Mouse (Mus musculus) v-Abl transformed pro-B cells (cell line): Measurements from ENCODE around the gene Mogs.

ENCODE experiments used
- in situ Hi-C, 2 experiments: fragments of 400-800 bp; cut with MboI; formaldehyde crosslinking; loops; one replicate each; pipeline ENCODE4 v1.15.1; 2025; ENCODE audit not compliant: unreplicated experiment in 2 of 2

The Mogs gene

DNA sequence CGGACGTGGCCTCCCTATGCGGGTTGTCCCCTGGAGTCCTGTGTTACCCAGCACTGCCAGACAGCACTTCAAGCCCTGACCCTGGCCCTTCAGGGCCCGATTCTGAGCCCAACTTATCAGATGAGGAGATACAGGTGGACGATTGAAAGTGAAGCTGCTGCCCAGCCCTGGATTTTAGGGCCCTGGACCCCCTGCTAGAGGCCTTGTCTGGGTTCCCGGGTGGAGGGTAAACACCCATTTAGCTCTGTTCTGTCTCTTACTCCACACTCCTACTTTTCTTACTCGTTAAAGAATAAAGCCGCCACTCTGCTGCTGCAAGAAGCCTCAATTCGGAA lies 27.4 kb upstream of the Mogs start:
- in situ Hi-C loops: loop anchor here in 1 of 2 experiments (25.0 kb wide), 1 partner anchor 1126 kb away; the partner anchor contains the start of gene Mrpl19

DNA sequence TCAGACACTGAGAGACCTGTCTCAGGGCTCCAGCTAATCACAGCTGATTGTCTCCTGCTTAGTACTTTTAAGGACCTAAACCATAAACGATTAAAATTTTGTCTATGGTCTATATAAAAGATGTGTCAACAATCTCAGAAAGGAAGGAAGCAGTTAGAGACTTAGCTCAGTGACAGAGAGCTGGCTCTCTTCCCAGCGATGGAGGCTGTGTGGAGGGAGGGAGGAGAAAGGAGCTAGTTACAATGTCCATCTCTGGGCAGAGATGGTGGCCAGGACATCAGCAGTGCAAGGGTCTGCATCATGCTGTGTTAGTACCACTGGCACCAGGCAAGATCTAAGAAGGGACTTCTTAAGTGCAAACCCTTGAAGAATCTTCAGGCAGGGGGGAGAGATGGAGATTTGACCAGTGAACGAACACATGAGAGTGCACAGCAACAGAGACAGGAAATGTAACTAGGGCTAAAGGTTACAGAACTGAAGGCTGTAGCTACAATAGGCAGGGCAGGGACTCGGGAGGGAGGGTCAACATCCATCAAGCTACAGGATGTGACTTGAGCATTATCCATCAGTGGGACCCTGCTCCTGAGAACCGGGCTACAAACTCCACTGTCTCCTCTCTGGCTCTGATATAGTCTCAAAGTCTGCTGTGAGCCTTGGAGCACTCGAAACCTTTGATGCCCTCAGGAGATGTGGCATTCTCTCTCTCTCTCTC lies 22.7 kb upstream of the Mogs start:
- in situ Hi-C loops: loop anchor here in 1 of 2 experiments (25.0 kb wide), 1 partner anchor 1130 kb away; the partner anchor contains the start of gene Mrpl19

DNA sequence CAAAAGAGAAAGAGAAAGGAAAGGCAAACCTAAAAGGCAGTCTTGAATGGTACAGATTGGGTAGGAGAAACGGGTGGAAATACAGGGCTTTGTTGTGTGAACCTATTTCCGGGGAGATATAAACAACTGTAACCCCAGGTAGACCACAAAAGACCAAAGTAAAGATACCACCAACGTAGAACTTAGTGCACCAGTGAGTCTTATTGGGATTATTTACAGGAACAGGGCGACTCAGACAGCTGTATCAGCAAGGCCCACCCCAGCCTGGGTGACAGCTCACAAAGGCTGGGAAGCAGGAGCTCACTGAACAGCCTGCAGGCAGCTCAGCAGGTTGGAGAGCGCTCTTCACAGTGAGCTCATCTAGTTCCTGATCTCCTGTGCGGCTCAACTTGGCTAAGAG lies 19.3 kb upstream of the Mogs start:
- in situ Hi-C loops: loop anchor here in 1 of 2 experiments (5.0 to 25.0 kb wide), 2 partner anchors 184 to 1134 kb away; partner anchors contain the start of gene Mrpl19

DNA sequence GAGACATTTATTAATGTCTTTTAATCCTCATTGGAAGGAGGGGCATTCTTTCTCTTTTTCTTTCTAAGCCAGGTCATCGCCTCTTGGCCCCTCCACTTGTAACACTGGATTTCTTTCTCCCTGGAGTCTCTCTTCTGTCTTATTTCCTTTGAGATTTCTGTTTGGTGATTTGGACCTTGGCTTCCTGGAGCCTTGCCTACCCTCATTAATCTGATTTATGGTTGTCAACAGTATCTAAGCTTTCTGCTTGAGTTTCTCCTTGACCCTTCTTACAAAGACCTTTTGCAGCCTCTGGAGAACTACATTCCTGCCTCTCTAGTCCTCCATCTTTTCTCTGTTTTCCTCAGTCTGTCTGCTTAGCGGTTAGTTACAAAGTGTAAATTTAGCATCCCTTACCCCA lies 16.9 kb upstream of the Mogs start:
- in situ Hi-C loops: loop anchor here in 1 of 2 experiments (5.0 to 25.0 kb wide), 2 partner anchors 186 to 1136 kb away; partner anchors contain the start of gene Mrpl19

DNA sequence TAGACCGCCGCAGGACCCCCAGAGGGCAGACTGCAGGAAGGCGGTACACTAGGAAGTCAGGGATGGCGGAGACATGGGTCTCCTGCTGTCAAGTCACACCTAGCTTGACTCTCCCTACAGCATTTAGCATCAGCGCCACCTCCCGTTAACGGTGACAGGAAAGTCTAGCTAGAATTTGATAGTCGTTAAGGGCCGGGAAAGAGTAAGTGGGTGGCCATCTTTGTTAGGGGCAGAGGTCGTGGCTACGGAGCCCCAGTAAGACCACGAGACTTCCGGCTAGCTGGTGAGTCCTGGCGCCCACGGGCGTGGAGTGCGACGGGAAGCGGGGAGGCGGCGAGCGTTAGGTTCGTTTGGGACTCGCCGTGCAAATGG lies 14.0 kb upstream of the Mogs start, which contains the start of the genes Ccdc142 and Gm42688:
Ccdc142 (plus strand) TSS at position 286 of the 372 bp plus-strand sequence.
Gm42688 (plus strand) TSS at position 302 of the 372 bp plus-strand sequence.
- in situ Hi-C loops: loop anchor here (5.0 to 10.0 kb wide), 6 partner anchors 53 to 403 kb away; partner anchors contain the start of genes 1700003E16Rik (in 1 of the 2), Dguok (in 1 of the 2), Mob1a (in 1 of the 2) and Mthfd2 (in 1 of the 2)

DNA sequence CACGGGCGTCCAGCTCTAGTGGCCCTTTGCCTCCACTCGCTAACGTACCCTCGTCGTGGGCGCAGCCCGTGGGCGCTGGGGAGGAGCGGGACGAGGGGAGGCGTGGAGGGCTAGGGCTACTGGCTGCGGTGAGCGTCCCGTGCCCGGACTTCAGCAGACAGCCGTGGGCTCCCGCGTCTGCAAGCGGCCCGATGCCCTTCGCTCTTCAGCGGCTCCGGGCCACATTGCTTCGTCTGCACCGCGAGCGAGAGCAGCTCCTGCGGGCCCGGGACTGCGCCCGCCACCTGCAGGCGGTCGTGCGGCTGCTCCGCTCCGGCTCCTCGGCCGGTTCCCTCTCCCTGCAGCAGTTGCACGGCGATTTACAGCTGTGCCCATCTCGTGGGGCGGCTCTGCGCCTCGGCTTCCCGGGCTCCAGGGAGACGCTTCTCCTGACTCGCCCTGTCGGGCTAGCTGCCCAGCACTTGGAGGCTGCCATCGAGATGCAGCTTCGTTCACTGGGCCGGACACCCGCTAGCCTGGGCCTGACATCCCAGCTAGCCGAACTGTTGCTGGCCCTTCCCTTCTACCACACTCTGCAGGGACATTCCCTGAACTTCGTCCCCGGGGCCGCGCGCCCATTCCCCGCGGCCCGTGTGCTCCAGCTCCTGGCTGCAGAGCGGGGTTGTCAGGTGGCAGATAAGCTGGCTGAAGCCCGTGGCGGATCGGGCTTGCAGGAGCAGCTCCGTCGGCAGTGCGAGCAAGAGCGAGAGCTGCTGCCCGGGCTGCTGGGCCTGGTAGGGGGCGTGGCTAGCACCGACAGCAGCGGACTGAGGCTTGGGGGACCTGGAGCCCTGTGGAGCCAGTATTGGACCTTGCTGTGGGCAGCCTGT lies 13.4 kb upstream of the Mogs start:
- in situ Hi-C loops: loop anchor here (5.0 to 10.0 kb wide), 6 partner anchors 53 to 403 kb away; partner anchors contain the start of genes 1700003E16Rik (in 1 of the 2), Dguok (in 1 of the 2), Mob1a (in 1 of the 2) and Mthfd2 (in 1 of the 2)

DNA sequence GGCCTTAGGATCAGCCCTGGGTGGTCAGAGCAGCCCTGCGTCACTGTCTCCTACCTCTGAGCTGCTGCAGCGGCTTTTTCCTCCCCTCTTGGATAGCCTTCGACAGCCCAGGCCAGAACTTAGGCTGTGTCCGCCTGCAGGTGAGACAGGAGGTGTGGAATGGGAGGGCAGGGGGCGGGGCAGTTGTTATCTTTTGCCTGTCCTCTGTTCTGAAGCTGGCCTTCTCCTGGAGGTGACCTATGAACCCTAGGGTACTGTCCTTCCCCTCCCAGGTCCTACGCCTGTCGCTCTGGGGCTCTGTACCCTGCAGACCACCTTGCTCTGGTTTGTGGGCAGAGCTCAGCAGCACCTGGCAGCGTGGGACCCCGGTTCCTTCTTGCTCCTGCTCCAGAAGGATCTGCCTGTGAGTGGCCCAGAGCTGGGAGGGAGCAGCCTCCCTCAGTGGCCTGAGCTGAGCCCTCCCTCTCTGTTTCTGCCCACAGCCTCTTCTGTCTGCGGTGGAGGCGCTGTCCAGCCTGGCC lies 12.1 kb upstream of the Mogs start:
- in situ Hi-C loops: loop anchor here (5.0 to 10.0 kb wide), 6 partner anchors 52 to 402 kb away; partner anchors contain the start of genes 1700003E16Rik (in 1 of the 2), Dguok (in 1 of the 2), Mob1a (in 1 of the 2) and Mthfd2 (in 1 of the 2)

DNA sequence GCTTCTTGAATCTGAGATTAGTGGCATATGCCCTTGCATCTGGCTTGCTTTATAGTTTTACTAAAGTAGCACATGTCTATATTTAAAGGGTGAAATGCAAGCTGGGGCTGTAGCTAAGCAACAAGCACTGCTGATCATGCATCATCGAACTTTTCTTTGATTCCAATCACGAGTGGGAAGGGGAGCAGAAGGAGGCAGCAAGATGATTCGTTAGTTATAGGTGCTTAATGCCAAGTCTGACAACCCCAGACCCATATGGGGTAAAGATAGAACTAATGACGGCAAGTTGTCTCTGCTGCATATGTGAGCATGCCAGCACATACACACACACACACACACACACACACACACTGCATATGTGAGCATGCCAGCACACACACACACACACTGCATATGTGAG lies 11.1 kb upstream of the Mogs start:
- in situ Hi-C loops: loop anchor here (5.0 to 10.0 kb wide), 6 partner anchors 51 to 401 kb away; partner anchors contain the start of genes 1700003E16Rik (in 1 of the 2), Dguok (in 1 of the 2), Mob1a (in 1 of the 2) and Mthfd2 (in 1 of the 2)

DNA sequence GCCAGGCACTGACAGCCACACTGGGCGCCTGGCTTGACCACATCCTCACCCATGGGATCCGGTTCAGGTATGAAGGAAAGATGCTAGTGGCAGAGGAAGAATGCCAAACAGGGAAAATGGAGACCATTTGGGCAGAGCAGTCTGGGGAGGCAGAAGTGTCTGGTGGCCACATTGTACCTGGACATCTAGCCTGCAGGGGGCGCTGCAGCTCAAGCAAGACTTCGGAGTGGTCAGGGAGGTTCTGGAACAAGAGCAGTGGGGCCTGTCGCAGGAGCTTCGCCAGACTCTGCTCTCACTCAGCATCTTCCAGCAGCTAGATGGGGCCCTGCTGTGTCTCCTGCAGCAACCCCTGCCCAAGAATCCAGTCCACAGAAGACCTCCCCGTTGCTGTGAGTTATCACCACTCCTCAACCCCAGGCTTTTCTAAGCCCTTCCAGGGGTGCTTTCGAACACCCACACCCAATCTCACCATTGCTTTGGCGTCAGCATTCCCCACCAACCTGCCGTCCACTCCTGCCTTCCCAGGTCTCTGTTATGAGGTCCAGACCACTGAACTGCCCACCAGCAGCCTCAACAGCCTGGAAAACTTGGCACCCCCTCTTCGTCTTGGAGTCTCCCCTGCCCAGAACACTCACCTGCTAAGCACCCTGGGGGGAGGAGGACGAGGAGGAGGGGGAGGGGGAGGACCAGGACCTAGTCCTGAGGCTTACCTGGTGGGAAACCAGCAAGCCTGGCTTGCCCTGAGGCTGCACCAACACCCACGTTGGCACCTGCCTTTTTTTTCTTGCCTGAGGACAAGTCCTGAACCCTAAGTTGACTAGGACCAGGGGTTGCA lies 7.5 kb upstream of the Mogs start:
- in situ Hi-C loops: loop anchor here (5.0 to 10.0 kb wide), 6 partner anchors 47 to 397 kb away; partner anchors contain the start of genes 1700003E16Rik (in 1 of the 2), Dguok (in 1 of the 2), Mob1a (in 1 of the 2) and Mthfd2 (in 1 of the 2)

DNA sequence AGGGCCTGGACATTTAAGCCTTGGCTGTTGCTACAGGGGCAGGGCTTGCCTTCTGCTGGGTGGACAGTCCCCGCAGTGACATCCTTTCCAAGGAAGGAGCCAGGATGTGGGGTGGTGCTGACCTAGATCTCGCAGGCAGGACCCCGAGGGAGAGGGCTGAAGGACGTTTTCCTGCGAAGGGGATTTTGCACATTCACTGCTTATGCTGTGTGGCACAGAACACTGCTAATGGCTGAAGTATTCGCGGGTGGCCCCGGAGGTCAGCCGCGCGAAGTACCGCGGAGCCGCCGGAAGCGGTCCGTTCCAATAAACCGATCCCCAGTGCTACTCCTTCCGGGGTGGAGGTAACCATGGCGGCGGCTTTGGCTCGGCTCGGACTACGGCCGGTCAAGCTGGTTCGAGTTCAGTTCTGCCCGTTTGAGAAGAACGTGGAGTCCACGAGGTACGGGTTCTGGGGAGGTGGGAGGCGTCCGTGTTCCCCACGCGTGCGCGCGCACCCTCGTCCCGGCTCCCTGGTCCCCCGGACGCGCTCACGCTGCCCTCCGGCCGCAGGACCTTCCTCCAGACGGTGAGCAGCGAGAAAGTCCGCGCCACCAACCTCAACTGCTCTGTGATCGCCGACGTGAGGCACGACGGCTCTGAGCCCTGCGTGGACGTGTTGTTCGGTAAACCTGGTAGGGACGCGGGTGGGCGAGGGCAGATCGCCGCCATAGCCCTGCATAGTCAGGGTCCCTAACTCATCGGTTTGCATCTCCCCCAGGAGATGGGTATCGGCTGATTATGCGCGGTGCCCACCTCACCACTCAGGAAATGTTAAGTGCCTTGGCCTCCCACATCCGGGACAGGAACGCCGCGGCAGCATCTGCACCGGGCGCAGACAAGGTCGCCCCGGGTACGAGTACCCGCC lies 6.3 kb upstream of the Mogs start, which contains the start of gene Mrpl53:
Mrpl53 (plus strand) TSS at position 279 of the 907 bp plus-strand sequence.
- in situ Hi-C loops: loop anchor here (5.0 to 10.0 kb wide), 6 partner anchors 46 to 396 kb away; partner anchors contain the start of genes 1700003E16Rik (in 1 of the 2), Dguok (in 1 of the 2), Mob1a (in 1 of the 2) and Mthfd2 (in 1 of the 2)

DNA sequence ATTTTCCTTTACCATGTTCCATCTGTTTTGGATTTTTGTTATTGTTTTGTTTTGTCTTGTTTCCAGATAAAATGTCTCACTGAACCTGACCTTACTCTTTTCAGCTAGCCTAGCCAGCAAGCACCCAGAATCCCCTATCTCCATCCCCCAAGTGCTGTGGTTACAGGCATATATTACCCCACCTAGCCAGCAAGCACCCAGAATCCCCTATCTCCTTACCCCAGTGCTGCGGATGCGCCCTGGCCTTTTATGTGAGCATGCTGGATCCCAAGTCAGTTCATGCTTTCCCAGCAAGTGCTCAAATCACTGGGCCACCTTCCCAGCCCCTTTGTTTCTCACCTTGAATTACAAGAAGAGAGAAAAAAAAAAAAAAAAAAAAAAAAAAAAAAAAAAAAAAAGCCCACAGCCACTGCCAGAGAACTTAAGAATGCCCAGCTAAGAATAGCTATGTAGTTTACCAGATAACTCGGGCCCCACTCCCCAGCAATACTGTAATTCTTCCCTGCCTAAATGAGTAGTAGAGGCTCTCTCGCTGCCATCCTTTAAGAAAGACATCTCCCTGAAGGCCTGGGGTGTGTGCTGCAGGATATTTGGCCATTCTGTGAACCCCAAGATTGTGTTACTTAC lies 3.7 kb upstream of the Mogs start:
- in situ Hi-C loops: no loop called here

DNA sequence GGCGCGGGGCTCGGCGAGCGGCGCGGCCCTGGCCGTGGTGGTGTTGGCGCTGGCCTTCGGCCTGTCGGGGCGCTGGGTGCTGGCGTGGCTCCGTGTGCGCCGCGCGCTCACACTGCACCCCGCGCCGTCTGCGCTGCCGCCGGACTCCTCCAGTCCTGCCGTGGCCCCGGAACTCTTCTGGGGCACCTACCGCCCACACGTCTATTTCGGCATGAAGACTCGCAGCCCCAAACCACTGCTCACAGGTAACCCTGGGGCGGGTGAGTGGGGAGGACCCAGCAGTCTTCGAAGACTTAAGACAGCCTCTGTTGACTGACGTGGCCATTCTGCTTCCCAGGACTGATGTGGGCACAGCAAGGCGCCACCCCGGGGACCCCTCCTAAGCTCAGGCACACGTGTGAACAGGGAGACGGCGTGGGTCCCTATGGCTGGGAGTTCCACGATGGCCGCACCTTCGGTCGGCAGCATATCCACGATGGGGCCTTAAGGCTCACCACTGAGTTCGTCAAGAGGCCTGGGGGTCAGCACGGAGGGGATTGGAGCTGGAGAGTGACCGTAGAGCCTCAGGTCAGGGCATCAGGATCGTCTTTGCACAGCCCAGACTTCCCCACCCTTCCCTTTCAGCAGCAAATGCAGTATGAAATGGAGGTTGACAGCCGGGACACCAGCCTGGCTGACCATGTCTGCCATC lies 531 bp downstream of the Mogs start:
- in situ Hi-C loops: loop anchor here in 1 of 2 experiments (5.0 kb wide), 1 partner anchor 41 kb away; the partner anchor contains the start of genes 1700003E16Rik and Wdr54

DNA sequence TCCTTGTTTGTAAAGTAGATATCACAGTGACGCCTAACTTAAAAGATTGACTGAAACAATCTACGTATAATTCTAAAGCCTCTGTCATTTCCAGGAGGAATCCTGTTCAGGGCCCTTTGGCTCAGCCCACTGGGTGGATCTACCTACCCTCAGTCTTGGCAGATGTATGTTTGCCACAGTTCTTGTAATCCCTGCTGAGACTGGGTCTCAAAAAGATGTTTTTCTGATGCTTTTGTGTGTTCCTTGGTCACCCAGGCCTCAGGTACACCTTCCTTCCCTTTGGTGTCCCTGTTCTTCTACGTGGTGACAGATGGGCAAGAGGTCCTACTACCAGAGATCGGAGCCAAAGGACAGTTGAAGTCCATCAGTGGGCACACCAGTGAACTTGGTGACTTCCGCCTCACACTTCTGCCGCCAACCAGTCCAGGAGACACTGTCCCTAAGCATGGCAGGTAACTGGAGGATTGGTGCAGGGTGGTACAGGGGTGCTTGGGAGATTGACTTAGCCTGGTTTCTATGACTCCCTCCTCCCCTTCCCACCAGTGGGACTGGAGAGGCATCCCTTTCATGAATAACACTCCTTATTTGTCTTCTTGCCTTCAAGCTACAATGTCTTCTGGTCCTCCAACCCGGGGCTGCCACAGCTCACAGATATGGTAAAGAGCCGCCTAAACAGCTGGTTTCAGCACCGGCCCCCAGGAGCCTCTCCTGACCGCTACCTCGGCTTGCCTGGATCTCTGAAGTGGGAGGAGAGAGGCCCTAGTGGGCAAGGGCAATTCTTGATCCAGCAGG lies 1.3 kb downstream of the Mogs start:
- in situ Hi-C loops: loop anchor here in 1 of 2 experiments (5.0 kb wide), 1 partner anchor 41 kb away; the partner anchor contains the start of genes 1700003E16Rik and Wdr54

DNA sequence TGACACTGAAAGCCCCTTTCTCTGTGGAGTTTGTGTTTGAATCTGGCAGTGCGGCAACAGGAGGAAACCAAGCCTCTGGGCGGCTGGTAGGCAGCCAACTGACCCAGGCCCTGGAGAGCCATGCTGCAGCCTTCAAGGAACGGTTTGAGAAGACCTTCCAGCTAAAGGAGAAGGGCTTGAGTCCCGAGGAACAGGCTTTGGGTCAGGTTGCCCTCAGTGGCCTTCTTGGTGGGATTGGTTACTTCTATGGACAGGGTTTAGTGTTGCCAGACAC lies 1.8 kb downstream of the Mogs start:
- in situ Hi-C loops: loop anchor here in 1 of 2 experiments (5.0 kb wide), 1 partner anchor 40 kb away; the partner anchor contains the start of genes 1700003E16Rik and Wdr54

DNA sequence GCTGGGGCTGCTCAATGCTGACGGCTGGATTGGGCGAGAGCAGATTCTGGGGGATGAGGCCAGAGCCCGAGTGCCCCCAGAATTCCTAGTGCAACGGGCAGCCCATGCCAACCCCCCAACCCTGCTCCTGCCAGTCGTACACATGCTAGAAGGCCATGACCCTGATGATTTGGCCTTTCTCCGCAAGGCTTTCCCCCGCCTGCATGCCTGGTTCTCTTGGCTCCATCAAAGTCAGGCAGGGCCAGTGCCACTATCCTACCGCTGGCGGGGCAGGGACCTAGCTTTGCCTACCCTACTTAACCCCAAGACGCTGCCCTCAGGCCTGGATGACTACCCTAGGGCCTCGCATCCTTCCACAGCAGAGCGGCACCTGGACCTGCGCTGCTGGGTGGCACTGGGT lies 2.3 kb downstream of the Mogs start:
- in situ Hi-C loops: loop anchor here in 1 of 2 experiments (5.0 kb wide), 1 partner anchor 40 kb away; the partner anchor contains the start of genes 1700003E16Rik and Wdr54

DNA sequence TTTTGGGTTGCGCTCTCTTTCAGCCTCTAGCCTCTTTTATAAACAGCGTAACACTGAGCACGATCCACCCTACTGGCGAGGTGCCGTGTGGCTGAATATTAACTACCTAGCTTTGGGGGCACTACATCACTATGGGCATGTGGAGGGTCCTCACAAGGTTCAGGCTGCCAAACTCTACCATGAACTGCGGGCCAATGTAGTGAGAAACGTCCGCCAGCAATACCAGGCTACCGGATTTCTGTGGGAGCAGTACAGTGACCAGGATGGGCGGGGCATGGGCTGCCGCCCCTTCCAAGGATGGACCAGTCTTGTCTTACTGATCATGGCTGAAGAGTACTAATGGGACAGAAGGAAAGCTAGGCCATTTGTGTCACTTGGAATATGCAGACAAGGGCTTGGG lies 3.1 kb downstream of the Mogs start:
- in situ Hi-C loops: loop anchor here in 1 of 2 experiments (5.0 kb wide), 1 partner anchor 39 kb away; the partner anchor contains the start of genes 1700003E16Rik and Wdr54
